Mouse (Mus musculus) heart, adult 2 months (tissue): ENCODE data around the gene Gm20708.
A peak's percentile ranks its signal among the peaks of the same experiment; 100 is the strongest.

ENCODE experiments used
- CTCF ChIP-seq: fragments of 200-600 bp; IDR thresholded peaks from 2 replicates; pipeline ENCODE4 v1.8.1; 2022; ENCODE audit warnings: antibody characterized with exemption, mild to moderate bottlenecking, moderate library complexity
- EP300 ChIP-seq: fragments of 200-500 bp; IDR thresholded peaks from 2 replicates; pipeline ENCODE4 v1.6.1; 2011; ENCODE audit warnings: low read depth, low read length, control low read depth; ENCODE audit not compliant: insufficient read depth
- POLR2A ChIP-seq: fragments of 200-500 bp; IDR thresholded peaks from 2 replicates; pipeline ENCODE4 v1.6.1; 2011; ENCODE audit warnings: mild to moderate bottlenecking, low read depth, low read length, control low read depth; ENCODE audit not compliant: insufficient read depth

DNA sequence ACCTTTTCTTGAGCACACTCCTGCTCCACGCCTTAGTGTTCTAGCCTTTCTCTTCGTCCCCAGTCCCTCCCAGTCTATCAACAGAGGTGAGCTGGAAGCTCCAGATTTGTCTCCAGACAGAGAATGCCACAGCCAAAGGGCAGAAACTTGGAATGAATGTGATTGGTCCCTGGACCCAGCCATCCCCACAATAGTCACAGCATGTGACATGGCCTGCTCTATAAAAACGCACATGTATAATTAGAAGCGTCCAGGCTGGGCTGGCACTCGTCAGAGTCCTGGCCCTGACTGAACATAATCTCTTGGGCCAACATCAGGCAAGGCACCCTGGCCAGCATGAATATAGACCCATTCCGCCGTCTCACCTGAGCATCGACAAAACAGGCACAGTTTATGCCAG lies 9.6 kb downstream of the Gm20708 start:
- TF ChIP-seq CTCF, result no peak
- TF ChIP-seq POLR2A, result peak; percentile 89
- TF ChIP-seq EP300, result peak; percentile 94
